Mouse (Mus musculus) midbrain, embryonic 16.5 days (tissue): ENCODE measurements around the gene Otor. TPM values are rescaled to one million over a fixed set of nuclear protein-coding genes. Genes with fewer than 3 reads are reported as not detected.
A peak's percentile ranks its signal among the peaks of the same experiment; 100 is the strongest.

Experiments used
- ATAC-seq: fragments of 200-750 bp; cut with Nextera tagmentation; 2 replicates; pipeline ENCODE4 v1.8.0; 2017; ENCODE audit warnings: moderate TSS enrichment
- H3K27ac ChIP-seq: fragments of 300-500 bp; sonication (generic); 2 replicates; pipeline ENCODE4 v1.5.1; 2014; ENCODE audit warnings: mild to moderate bottlenecking, low read length, mixed read lengths
- H3K27me3 ChIP-seq: fragments of 300-500 bp; sonication (generic); 2 replicates; pipeline ENCODE4 v1.6.1; 2014; ENCODE audit warnings: low read depth, low read length, mixed read lengths; ENCODE audit not compliant: control insufficient read depth, insufficient read depth
- H3K36me3 ChIP-seq: fragments of 300-500 bp; sonication (generic); 2 replicates; pipeline ENCODE4 v1.6.1; 2014; ENCODE audit warnings: mild to moderate bottlenecking, low read length, moderate library complexity, mixed read lengths; ENCODE audit not compliant: control insufficient read depth, insufficient read depth
- H3K4me1 ChIP-seq: fragments of 300-500 bp; sonication (generic); 2 replicates; pipeline ENCODE4 v1.6.1; 2014; ENCODE audit warnings: mild to moderate bottlenecking, low read length, mixed read lengths; ENCODE audit not compliant: control insufficient read depth, insufficient read depth
- H3K4me2 ChIP-seq: fragments of 300-500 bp; sonication (generic); 2 replicates; pipeline ENCODE4 v1.6.1; 2014; ENCODE audit warnings: mild to moderate bottlenecking, low read length, mixed read lengths
- H3K4me3 ChIP-seq: fragments of 300-500 bp; sonication (generic); 2 replicates; pipeline ENCODE4 v1.5.1; 2014; ENCODE audit warnings: low read depth, mild to moderate bottlenecking, low read length, moderate library complexity, mixed read lengths
- H3K9ac ChIP-seq: fragments of 300-500 bp; sonication (generic); 2 replicates; pipeline ENCODE4 v1.6.1; 2014; ENCODE audit warnings: low read depth, low read length, mixed read lengths
- H3K9me3 ChIP-seq: fragments of 300-500 bp; sonication (generic); replicated peaks from 2 replicates; pipeline ENCODE4 v1.6.1; 2014; ENCODE audit warnings: mild to moderate bottlenecking, low read length, mixed read lengths; ENCODE audit not compliant: control insufficient read depth, poor library complexity, severe bottlenecking
- WGBS: fragments of 180-500 bp; shearing (Covaris S2); extraction: QIAGEN DNeasy Blood & Tissue Kit; methylation state at CpG from one replicate; pipeline ENCODE4 v1.1.7; 2014; 5-methylcytosine and 5-hydroxymethylcytosine counted together
- polyA plus RNA-seq: library from polyadenylated mRNA; unstranded; fragments of >200 nt; fragmentation: Nextera tagmentation; extraction: Ambion mirVana; gene quantifications from 2 replicates; pipeline ENCODE4 v1.2.1, GENCODE M21; 2015

Otor gene
- polyA plus RNA-seq, 1 experiment from 2014 or later: 0.98 TPM

GRCm38 (mm10) chr2:143062432-143062811 is 15.9 kb upstream of the Otor start:
- Histone ChIP-seq H3K4me2 (peak overlapping the region; percentile 77), H3K36me3 (no peaks in the 10 kb centered on the region), H3K9ac (peak overlapping the region; percentile 80; the same call in 1 of the 2 replicates), H3K4me3 (peak overlapping the region; percentile 95), H3K27ac (no peak overlapping the region), H3K4me1 (peaks cover 6% of the 10 kb centered on the region), H3K9me3 (no peaks in the 10 kb centered on the region), H3K27me3 (no peaks in the 10 kb centered on the region)
- no peak for ATAC-seq
- 34% methylated on average over 6 of the region's 6 CpGs for WGBS

- peak; percentile 97 for ATAC-seq
- Histone ChIP-seq H3K27ac (peak within 1 kb of the TSS; percentile 51; the same call in 1 of the 2 replicates), H3K9me3 (no peaks in the 10 kb centered on the region), H3K4me2 (peak within 1 kb of the TSS; percentile 89), H3K36me3 (no peaks in the 10 kb centered on the region), H3K4me1 (peaks cover 6% of the 10 kb centered on the region), H3K9ac (peak within 1 kb of the TSS; percentile 80), H3K4me3 (peak within 1 kb of the TSS; percentile 95), H3K27me3 (no peaks in the 10 kb centered on the region)
- under 1% methylated on average over 55 of the region's 55 CpGs for WGBS
Observed at GRCm38 (mm10) chr2:143062812-143063792, 15.2 kb upstream of the Otor start, which contains the start of gene Snrpb2. Gene Snrpb2, plus strand, starts transcription at chr2:143063039.

- 95% methylated on average over 3 of the region's 3 CpGs for WGBS
- H3K9ac ChIP-seq: no peak overlapping the region
- H3K4me3 ChIP-seq: no peak overlapping the region
- peaks cover 6% of the 10 kb centered on the region for H3K4me1 ChIP-seq
- H3K27me3 ChIP-seq: no peaks in the 10 kb centered on the region
- H3K9me3 ChIP-seq: no peaks in the 10 kb centered on the region
- no peak for ATAC-seq
- peaks cover 12% of the 10 kb centered on the region; the same call in 1 of the 2 replicates for H3K36me3 ChIP-seq
- no peak overlapping the region for H3K27ac ChIP-seq
- no peak overlapping the region for H3K4me2 ChIP-seq
Observed at GRCm38 (mm10) chr2:143065914-143066313, 12.4 kb upstream of the Otor start.

- no peak overlapping the region for H3K27ac ChIP-seq
- no peak for ATAC-seq
Observed at GRCm38 (mm10) chr2:143081693-143082092, 3.4 kb downstream of the Otor start.

GRCm38 (mm10) chr2:143084852-143085397 is 6.7 kb downstream of the Otor start:
- H3K4me3 ChIP-seq: no peak overlapping the region
- no peaks in the 10 kb centered on the region for H3K9me3 ChIP-seq
- no peaks in the 10 kb centered on the region for H3K27me3 ChIP-seq
- no peak overlapping the region for H3K27ac ChIP-seq
- H3K9ac ChIP-seq: no peak overlapping the region
- 54% methylated on average over 2 of the region's 2 CpGs for WGBS
- ATAC-seq: no peak
- H3K36me3 ChIP-seq: no peaks in the 10 kb centered on the region
- no peaks in the 10 kb centered on the region for H3K4me1 ChIP-seq
- H3K4me2 ChIP-seq: no peak overlapping the region

More at GRCm38 (mm10) chr2:143081693-143082092, 3.4 kb downstream of the Otor start:
- Histone ChIP-seq H3K9ac (no peak overlapping the region), H3K9me3 (no peaks in the 10 kb centered on the region), H3K4me2 (no peak overlapping the region), H3K4me1 (no peaks in the 10 kb centered on the region), H3K36me3 (no peaks in the 10 kb centered on the region), H3K27me3 (no peaks in the 10 kb centered on the region), H3K4me3 (no peak overlapping the region)
- WGBS: 86% methylated on average over 3 of the region's 3 CpGs

GRCm38 (mm10) chr2:143089866-143090265 is 11.6 kb downstream of the Otor start:
- WGBS: 90% methylated on average over 8 of the region's 8 CpGs

GRCm38 (mm10) chr2:143093726-143094125 is 15.5 kb downstream of the Otor start:
- ATAC-seq: peak; percentile 96
- Histone ChIP-seq H3K4me2 (0 out of 2 replicates have a peak overlapping the region, but pooled peaks have one; percentile 0), H3K9ac (no peak overlapping the region)

More at GRCm38 (mm10) chr2:143089866-143090265, 11.6 kb downstream of the Otor start:
- Histone ChIP-seq H3K9ac (no peak overlapping the region), H3K9me3 (no peaks in the 10 kb centered on the region), H3K4me1 (peaks cover 3% of the 10 kb centered on the region; the same call in 1 of the 2 replicates), H3K27me3 (no peaks in the 10 kb centered on the region), H3K4me2 (no peak overlapping the region), H3K36me3 (no peaks in the 10 kb centered on the region), H3K4me3 (no peak overlapping the region), H3K27ac (no peak overlapping the region)
- no peak for ATAC-seq

GRCm38 (mm10) chr2:143094761-143095160 is 16.5 kb downstream of the Otor start:
- no peak for ATAC-seq
- no peak overlapping the region for H3K4me2 ChIP-seq
- 72% methylated on average over 6 of the region's 6 CpGs for WGBS
- H3K4me3 ChIP-seq: no peak overlapping the region
- H3K9me3 ChIP-seq: no peaks in the 10 kb centered on the region
- no peaks in the 10 kb centered on the region for H3K27me3 ChIP-seq
- H3K9ac ChIP-seq: no peak overlapping the region
- no peaks in the 10 kb centered on the region for H3K36me3 ChIP-seq
- H3K27ac ChIP-seq: no peak overlapping the region
- H3K4me1 ChIP-seq: peaks cover 3% of the 10 kb centered on the region; the same call in 1 of the 2 replicates

More at GRCm38 (mm10) chr2:143093726-143094125, 15.5 kb downstream of the Otor start:
- Histone ChIP-seq H3K36me3 (no peaks in the 10 kb centered on the region), H3K9me3 (no peaks in the 10 kb centered on the region), H3K4me3 (no peak overlapping the region), H3K27me3 (no peaks in the 10 kb centered on the region), H3K27ac (no peak overlapping the region), H3K4me1 (peaks cover 3% of the 10 kb centered on the region; the same call in 1 of the 2 replicates)
- WGBS: 28% methylated on average over 6 of the region's 6 CpGs
